Mouse (Mus musculus) midbrain, embryonic 13.5 days (tissue): ENCODE data around the gene Pigc. TPM values are rescaled to one million over a fixed set of nuclear protein-coding genes. Genes with fewer than 3 reads are reported as not detected.
A peak's percentile ranks its signal among the peaks of the same experiment; 100 is the strongest.

ENCODE experiments used
- ATAC-seq: fragments of 200-750 bp; cut with Nextera tagmentation; 2 replicates; pipeline ENCODE4 v1.8.0; 2017; ENCODE audit warnings: mild to moderate bottlenecking, moderate TSS enrichment, moderate library complexity
- H3K27ac ChIP-seq: fragments of 300-500 bp; sonication (generic); 2 replicates; pipeline ENCODE4 v1.5.1; 2015; ENCODE audit warnings: inconsistent platforms, mild to moderate bottlenecking, moderate library complexity
- H3K27me3 ChIP-seq: fragments of 300-500 bp; sonication (generic); 2 replicates; pipeline ENCODE4 v1.6.1; 2015; ENCODE audit warnings: mild to moderate bottlenecking, inconsistent platforms
- H3K36me3 ChIP-seq: fragments of 300-500 bp; sonication (generic); 2 replicates; pipeline ENCODE4 v1.6.1; 2015; ENCODE audit warnings: mild to moderate bottlenecking, inconsistent platforms
- H3K4me1 ChIP-seq: fragments of 300-500 bp; sonication (generic); replicated peaks from 2 replicates; pipeline ENCODE4 v1.6.1; 2015; ENCODE audit warnings: inconsistent platforms
- H3K4me2 ChIP-seq: fragments of 300-500 bp; sonication (generic); replicated peaks from 2 replicates; pipeline ENCODE4 v1.6.1; 2015; ENCODE audit warnings: moderate library complexity, mild to moderate bottlenecking, inconsistent platforms
- H3K4me3 ChIP-seq: fragments of 300-500 bp; sonication (generic); replicated peaks from 2 replicates; pipeline ENCODE4 v1.5.1; 2015; ENCODE audit warnings: mild to moderate bottlenecking, inconsistent platforms
- H3K9ac ChIP-seq: fragments of 300-500 bp; sonication (generic); replicated peaks from 2 replicates; pipeline ENCODE4 v1.6.1; 2015; ENCODE audit warnings: mild to moderate bottlenecking, inconsistent platforms
- H3K9me3 ChIP-seq: fragments of 300-500 bp; sonication (generic); 2 replicates; pipeline ENCODE4 v1.6.1; 2016; ENCODE audit warnings: mild to moderate bottlenecking, inconsistent platforms
- WGBS: fragments of 180-500 bp; shearing (Covaris S2); methylation state at CpG from one replicate; pipeline ENCODE4 v1.1.7; 2015; 5-methylcytosine and 5-hydroxymethylcytosine counted together
- polyA plus RNA-seq: library from polyadenylated mRNA; unstranded; fragments of >200 nt; fragmentation: Nextera tagmentation; extraction: Ambion mirVana; gene quantifications from 2 replicates; pipeline ENCODE4 v1.2.1, GENCODE M21; 2015

The Pigc gene
- polyA plus RNA-seq, 1 experiment from 2014 or later, result 39.1 TPM

DNA sequence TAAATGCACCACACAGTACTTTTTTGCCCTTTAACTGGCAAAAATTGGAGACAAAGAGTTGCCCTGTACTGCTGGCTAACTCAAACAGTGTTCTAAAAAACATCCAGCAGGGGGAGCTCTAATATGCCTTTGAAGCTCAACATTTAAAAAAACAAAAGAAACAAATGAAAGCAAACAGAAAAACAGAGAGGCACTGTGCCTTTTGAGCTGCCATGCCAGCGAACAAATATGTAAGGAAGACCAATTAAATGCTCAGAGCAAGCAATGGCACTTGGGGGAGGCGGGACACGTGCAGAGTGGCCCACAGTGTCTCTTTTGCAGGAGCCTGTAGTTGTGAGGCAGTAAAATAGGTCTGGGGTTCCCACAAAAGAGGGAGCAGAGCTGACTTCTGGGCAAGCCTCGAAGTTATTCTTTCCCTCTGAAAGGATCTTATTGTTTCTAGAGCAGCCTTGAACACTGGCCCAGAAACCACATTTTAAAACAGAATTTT, 30.9 kb downstream of the Pigc start:
- ATAC-seq, result peak; percentile 86
- Histone ChIP-seq H3K36me3 (no peaks in the 10 kb centered on the region), H3K4me2 (peak overlapping the region; percentile 32; the same call in 1 of the 2 replicates), H3K9me3 (no peaks in the 10 kb centered on the region), H3K4me3 (no peak overlapping the region), H3K9ac (no peak overlapping the region), H3K27me3 (no peaks in the 10 kb centered on the region), H3K27ac (peak overlapping the region; percentile 65), H3K4me1 (peaks cover 21% of the 10 kb centered on the region)
- WGBS, result under 1% methylated on average over 4 of the region's 4 CpGs

DNA sequence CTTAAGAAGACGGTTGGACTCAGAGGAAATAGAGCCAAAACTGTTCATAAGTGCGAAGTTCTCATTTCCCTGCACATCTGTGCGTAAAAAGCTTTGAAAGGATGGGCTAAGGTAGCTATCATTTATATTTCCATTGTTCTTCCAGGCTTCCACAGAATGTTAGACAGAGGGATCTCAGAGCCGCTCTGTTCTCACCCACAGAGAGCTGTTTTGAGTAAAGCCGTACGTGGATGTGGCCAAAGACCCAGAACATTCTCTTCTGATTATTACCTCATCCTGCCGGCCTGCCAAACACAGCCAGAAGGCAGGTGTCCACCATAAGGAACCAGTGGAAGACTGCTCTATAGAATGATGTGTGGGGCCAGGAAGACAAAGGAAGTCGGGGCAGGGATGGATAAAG, 32.3 kb downstream of the Pigc start:
- Histone ChIP-seq H3K9ac (no peak overlapping the region), H3K4me1 (peaks cover 25% of the 10 kb centered on the region), H3K36me3 (no peaks in the 10 kb centered on the region), H3K27me3 (no peaks in the 10 kb centered on the region), H3K4me3 (no peak overlapping the region), H3K27ac (no peak overlapping the region), H3K4me2 (no peak overlapping the region), H3K9me3 (no peaks in the 10 kb centered on the region)
- ATAC-seq, result no peak
- 90% methylated on average over 8 of the region's 8 CpGs for WGBS

DNA sequence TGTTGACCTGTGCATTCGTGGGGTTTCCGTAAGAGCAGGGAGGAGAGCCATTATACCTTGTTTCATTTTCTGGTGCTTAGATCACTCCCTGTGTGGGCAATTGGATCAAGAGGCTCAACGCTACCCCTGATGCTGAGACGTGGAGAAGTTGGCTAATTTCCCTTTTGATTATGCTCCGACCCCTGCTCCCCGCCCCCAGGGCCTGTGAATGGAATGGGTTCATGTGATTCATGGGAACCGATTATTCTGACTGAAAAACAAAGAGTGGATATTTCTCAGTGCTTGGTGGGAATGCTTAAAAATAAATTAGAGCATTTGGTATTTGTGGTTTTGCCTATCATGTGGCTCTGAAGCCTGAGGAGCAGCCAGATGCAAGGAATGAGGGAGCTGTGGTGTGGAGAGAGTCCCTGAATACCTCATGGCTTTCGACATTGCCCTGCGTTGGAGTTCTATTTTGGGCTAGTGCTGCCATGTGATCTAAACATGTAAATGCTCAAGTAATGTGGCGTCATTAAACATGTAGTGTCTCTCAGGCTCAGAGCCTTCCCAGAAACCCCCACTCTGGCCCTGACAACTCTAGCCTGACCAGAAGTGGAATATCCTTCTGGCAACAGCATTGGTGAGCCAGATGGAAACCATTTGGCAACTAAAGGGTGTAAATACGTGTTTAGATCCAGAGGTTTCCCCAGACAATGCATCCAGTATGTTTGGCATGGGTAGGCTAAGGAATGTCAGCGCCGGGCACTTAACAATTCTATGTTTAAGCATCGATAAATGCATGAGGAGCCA, 34.9 kb downstream of the Pigc start:
- H3K4me3 ChIP-seq, result no peak overlapping the region
- 61% methylated on average over 14 of the region's 14 CpGs for WGBS
- H3K27me3 ChIP-seq, result no peaks in the 10 kb centered on the region
- no peak overlapping the region for H3K9ac ChIP-seq
- no peak for ATAC-seq
- H3K27ac ChIP-seq, result no peak overlapping the region
- no peaks in the 10 kb centered on the region for H3K36me3 ChIP-seq
- H3K9me3 ChIP-seq, result no peaks in the 10 kb centered on the region
- peaks cover 32% of the 10 kb centered on the region for H3K4me1 ChIP-seq
- no peak overlapping the region for H3K4me2 ChIP-seq

DNA sequence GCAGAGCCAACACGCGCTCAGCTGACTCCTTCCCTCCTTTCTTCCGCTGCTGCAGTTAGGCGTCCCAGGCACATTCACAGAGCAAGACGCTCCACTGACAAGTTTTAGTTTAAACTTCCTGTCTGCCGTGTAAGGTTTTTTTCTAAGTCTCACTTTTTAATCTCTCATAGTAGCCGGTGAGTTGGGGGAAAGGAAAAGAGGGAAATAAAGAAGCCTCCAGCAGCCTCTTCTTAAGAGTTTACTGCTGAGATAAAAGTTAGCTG, 35.5 kb downstream of the Pigc start:
- ATAC-seq, result no peak
- no peaks in the 10 kb centered on the region for H3K9me3 ChIP-seq
- H3K36me3 ChIP-seq, result no peaks in the 10 kb centered on the region
- 42% methylated on average over 7 of the region's 7 CpGs for WGBS
- H3K27me3 ChIP-seq, result no peaks in the 10 kb centered on the region
- no peak overlapping the region for H3K9ac ChIP-seq
- no peak overlapping the region for H3K4me2 ChIP-seq
- H3K27ac ChIP-seq, result no peak overlapping the region
- no peak overlapping the region for H3K4me3 ChIP-seq
- H3K4me1 ChIP-seq, result peaks cover 33% of the 10 kb centered on the region

DNA sequence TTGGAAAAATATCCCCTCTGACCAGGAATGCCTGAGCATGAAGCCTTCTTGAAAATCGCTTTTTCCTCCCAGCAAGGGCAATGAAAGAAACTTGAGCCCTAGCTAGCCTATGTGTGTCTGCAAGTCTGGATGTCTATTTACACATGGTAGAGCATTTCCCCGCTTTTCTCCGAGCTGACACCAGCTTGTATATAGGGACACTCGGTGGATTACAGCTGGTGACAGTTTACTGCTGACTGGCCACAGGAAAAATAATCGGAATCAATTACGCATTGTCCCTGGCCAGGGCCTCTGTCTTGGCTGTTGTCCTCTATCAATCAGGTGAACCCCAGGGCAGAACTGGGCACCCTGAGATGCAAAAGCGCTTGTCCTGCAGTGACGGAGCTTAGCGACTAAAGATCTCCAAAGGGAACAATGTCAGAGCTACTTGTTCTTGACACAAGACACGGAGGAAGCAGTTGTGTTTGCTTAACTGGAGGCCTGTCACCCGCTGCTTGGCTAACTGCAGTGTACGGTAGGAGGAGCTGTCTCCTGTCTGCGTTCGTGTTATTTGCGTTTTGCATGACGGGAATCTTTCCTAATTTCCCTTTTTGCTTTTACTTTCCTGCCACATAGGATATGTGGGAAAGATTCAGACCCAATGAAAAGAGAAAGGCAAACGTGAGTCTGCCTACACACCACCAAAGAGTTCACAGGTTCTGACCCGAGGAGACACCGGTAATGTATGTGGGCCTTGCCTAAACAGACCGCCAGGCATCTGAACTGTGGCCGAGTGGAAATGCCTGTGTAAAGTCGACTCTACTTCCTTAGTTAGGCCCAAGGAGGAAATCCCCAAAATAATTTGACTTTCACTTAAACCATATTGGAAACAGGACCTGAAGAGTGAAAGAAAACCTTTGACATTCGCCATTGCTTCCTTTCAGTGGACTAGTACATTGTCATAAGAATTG, 36.1 kb downstream of the Pigc start:
- H3K4me3 ChIP-seq, result no peak overlapping the region
- H3K27ac ChIP-seq, result peak overlapping the region; percentile 41; the same call in 1 of the 2 replicates
- H3K27me3 ChIP-seq, result no peaks in the 10 kb centered on the region
- H3K36me3 ChIP-seq, result no peaks in the 10 kb centered on the region
- no peak overlapping the region for H3K9ac ChIP-seq
- H3K9me3 ChIP-seq, result no peaks in the 10 kb centered on the region
- ATAC-seq, result 0 out of 2 replicates have a peak, but pooled peaks have one; percentile 19
- H3K4me2 ChIP-seq, result peak overlapping the region; percentile 7; the same call in 1 of the 2 replicates
- H3K4me1 ChIP-seq, result peaks cover 29% of the 10 kb centered on the region
- 59% methylated on average over 23 of the region's 23 CpGs for WGBS

DNA sequence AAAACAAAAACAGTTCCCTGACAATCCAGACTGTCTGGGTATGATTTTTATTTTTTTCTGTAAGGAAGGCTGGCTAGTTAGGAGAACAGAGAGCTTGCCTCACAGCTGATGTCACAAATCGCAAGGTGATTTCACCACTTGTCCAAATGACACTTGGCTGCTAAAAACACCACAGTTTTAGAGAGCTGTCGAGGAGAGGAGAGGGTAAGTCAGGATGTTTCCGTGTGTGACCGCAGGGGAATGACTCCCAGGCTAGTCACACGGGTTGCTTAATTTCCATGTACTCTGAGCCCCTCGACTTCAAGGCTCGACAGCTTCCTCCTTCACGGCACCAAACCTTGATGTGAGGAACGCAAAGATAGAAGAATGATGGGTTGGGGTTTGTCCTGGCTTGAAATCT, 37.1 kb downstream of the Pigc start:
- no peaks in the 10 kb centered on the region for H3K27me3 ChIP-seq
- H3K4me1 ChIP-seq, result peaks cover 28% of the 10 kb centered on the region
- WGBS, result 89% methylated on average over 9 of the region's 9 CpGs
- no peak overlapping the region for H3K27ac ChIP-seq
- no peak overlapping the region for H3K4me3 ChIP-seq
- no peak overlapping the region for H3K4me2 ChIP-seq
- H3K9me3 ChIP-seq, result no peaks in the 10 kb centered on the region
- H3K9ac ChIP-seq, result no peak overlapping the region
- no peak for ATAC-seq
- 0 out of 2 replicates have a peak, but pooled peaks cover 6% of the 10 kb centered on the region for H3K36me3 ChIP-seq

DNA sequence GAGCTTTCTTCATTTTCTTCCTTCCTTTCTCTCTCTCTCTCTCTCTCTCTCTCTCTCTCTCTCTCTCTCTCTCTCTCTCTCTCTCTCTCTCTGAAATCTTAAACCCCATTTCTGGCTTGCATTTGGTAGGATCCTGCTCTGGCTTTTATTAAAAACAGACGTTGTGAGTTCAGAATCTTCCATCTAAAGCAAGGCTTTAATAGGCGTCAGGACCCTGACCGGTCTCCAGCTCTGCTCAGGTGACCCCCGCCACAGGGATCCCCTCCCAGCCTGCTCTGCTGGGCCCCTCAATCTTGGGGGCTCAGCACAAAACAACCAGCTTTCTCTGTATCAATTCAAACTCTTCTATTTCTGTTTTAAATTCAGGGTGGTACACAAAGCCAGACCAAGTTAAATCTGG, 39.2 kb downstream of the Pigc start:
- no peaks in the 10 kb centered on the region for H3K9me3 ChIP-seq
- no peak overlapping the region for H3K27ac ChIP-seq
- no peak overlapping the region for H3K4me2 ChIP-seq
- no peak overlapping the region for H3K9ac ChIP-seq
- H3K4me3 ChIP-seq, result no peak overlapping the region
- WGBS, result 65% methylated on average over 4 of the region's 4 CpGs
- H3K27me3 ChIP-seq, result no peaks in the 10 kb centered on the region
- no peak for ATAC-seq
- H3K36me3 ChIP-seq, result 0 out of 2 replicates have a peak, but pooled peaks cover 9% of the 10 kb centered on the region
- peaks cover 28% of the 10 kb centered on the region for H3K4me1 ChIP-seq

DNA sequence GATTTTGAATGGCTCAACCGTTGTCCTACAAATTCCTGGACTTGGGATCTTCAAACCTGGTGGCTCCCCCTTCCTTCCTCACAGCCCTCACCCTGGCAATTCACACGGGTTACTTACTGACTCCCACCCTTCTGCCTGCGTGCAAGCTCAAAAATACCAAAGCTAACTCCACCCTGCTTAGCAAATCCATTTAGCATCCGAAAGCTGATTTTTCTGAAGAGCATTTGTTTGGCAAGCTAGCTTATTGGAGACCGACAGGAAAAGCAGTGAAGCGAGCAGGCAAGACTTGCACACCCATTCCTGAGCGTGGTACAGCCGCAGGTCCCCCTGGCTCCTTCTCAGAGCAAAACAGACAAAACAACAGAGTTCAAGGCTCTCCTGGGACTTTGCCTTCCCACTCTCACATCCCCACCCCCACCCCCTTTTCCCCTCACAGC, 39.7 kb downstream of the Pigc start:
- Histone ChIP-seq H3K4me2 (no peak overlapping the region), H3K4me1 (peaks cover 27% of the 10 kb centered on the region), H3K4me3 (no peak overlapping the region), H3K36me3 (0 out of 2 replicates have a peak, but pooled peaks cover 9% of the 10 kb centered on the region), H3K27ac (0 out of 2 replicates have a peak overlapping the region, but pooled peaks have one; percentile 25), H3K27me3 (no peaks in the 10 kb centered on the region), H3K9ac (no peak overlapping the region), H3K9me3 (no peaks in the 10 kb centered on the region)
- 29% methylated on average over 8 of the region's 8 CpGs for WGBS
- ATAC-seq, result peak; percentile 46; the same call in 1 of the 2 replicates

DNA sequence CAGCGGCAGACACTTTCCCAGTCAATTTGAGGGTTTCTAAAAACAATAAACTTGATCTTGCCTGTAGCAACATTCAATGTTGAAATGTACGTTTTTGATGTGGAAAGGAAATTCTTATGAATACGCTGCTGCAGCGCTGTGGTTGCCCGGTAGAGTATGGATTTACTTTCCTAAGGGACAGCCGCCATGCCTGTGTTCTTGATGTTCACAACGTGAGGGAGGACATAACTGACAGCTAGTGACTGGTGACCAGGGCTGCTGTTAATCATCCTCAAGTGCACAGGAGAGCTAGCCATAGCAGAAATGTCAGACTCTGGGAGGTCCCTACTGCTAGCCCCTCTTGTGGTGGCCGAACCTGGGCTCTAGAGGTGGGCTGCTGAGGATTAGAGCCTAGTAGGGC, 40.1 kb downstream of the Pigc start:
- WGBS, result 69% methylated on average over 8 of the region's 8 CpGs
- no peak for ATAC-seq
- H3K4me2 ChIP-seq, result no peak overlapping the region
- H3K27me3 ChIP-seq, result no peaks in the 10 kb centered on the region
- no peak overlapping the region for H3K9ac ChIP-seq
- H3K9me3 ChIP-seq, result no peaks in the 10 kb centered on the region
- 0 out of 2 replicates have a peak overlapping the region, but pooled peaks have one; percentile 25 for H3K27ac ChIP-seq
- H3K4me3 ChIP-seq, result no peak overlapping the region
- H3K4me1 ChIP-seq, result peaks cover 23% of the 10 kb centered on the region
- 0 out of 2 replicates have a peak, but pooled peaks cover 9% of the 10 kb centered on the region for H3K36me3 ChIP-seq

DNA sequence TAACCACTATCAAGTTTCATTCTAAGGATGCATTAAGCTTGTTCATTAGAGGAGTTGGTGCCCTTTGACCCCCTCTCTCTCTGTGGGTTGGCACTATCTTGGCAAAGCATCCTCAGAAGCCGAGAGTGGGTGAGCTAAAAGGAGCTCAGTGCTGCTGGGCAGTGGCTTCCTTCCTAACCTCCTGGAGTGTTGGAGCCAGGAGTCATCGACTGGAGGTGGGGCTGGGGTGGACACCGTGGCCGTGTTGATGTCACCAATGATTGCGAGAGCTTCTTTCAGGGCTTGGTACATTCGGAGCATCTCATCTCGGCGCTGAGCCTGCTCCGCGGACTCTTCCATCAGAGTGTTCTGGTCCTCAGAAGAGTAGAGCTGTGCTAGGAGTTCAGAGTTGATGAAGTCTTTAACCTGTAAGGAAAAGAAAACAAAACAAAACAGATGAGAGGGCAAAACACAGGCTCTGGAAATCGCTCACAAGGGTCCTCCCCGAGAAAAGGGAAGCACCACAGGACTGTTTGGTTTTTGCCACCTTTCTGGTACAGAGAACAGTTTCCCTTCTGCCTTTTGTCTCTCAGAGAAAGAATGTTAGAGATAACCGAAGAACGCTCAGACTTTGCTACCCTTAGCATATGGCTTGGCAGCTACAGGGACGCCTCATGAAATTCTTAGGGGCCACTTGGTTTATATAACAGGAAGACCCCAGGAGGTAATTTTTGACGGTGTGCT, 42.7 kb downstream of the Pigc start:
- 83% methylated on average over 16 of the region's 16 CpGs for WGBS
- H3K4me2 ChIP-seq, result no peak overlapping the region
- H3K27me3 ChIP-seq, result no peaks in the 10 kb centered on the region
- no peaks in the 10 kb centered on the region for H3K9me3 ChIP-seq
- 0 out of 2 replicates have a peak, but pooled peaks cover 9% of the 10 kb centered on the region for H3K36me3 ChIP-seq
- no peak overlapping the region for H3K9ac ChIP-seq
- peaks cover 11% of the 10 kb centered on the region for H3K4me1 ChIP-seq
- H3K27ac ChIP-seq, result no peak overlapping the region
- no peak for ATAC-seq
- no peak overlapping the region for H3K4me3 ChIP-seq

DNA sequence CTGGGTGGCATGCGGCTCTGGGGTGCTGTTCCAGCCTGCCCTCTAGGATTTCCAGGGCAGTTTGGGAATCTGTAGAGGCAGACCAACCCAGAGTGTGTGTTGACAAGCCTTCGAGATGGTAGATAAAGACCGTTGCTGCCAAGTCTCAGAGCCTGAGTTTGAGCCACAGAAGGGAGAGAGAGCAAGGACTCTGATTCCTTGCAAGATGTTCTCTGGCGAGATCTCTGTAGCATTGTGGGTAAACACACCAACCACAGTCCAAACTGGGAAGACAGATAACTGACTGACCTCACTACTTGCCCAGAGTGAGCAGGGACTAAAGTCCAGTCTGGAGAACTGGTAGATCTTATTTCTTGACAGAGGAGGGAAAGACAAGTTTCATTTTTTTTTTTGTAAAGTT, 44.6 kb downstream of the Pigc start:
- H3K4me3 ChIP-seq, result no peak overlapping the region
- H3K27me3 ChIP-seq, result no peaks in the 10 kb centered on the region
- H3K9ac ChIP-seq, result no peak overlapping the region
- 94% methylated on average over 4 of the region's 4 CpGs for WGBS
- no peak for ATAC-seq
- no peak overlapping the region for H3K4me2 ChIP-seq
- 0 out of 2 replicates have a peak, but pooled peaks cover 9% of the 10 kb centered on the region for H3K36me3 ChIP-seq
- no peaks in the 10 kb centered on the region for H3K9me3 ChIP-seq
- H3K27ac ChIP-seq, result no peak overlapping the region
- peaks cover 7% of the 10 kb centered on the region for H3K4me1 ChIP-seq
